Mouse (Mus musculus): ENCODE results near the gene 2010111I01Rik. TPM values are rescaled to one million over a fixed set of nuclear protein-coding genes. Genes with fewer than 3 reads are reported as not detected.

Gene 2010111I01Rik
- total and polyA plus RNA-seq, 3 experiments: 13.3 to 19.8 (median 14.4) TPM

GRCm38 (mm10) chr13:63248318-63248717 is 283.6 kb downstream of the 2010111I01Rik start:
- no peaks in the 10 kb centered on the region for H3K9me3 ChIP-seq (replicated peaks; ENCODE audit: low read length)
- H3K4me2 ChIP-seq (ENCODE audit: insufficient read depth, low read depth, poor library complexity, severe bottlenecking): peak overlapping the region; percentile 81
- peaks cover 9% of the 10 kb centered on the region for H3K79me2 ChIP-seq (replicated peaks; ENCODE audit: control insufficient read depth, extremely low read depth, insufficient read depth, poor library complexity, severe bottlenecking)
- TF ChIP-seq MAX (IDR thresholded peaks at IDR 0.05; ENCODE audit: low read length) (no peak), MYC (IDR thresholded peaks at IDR 0.05; ENCODE audit: low read depth, low read length) (0 out of 2 replicates have a peak, but pooled peaks have one; percentile 37)
- H3K36me3 ChIP-seq (replicated peaks in 1 of 2; ENCODE audit: control insufficient read depth in 1 of 2, insufficient read depth in 1 of 2, low read length in 1 of 2): peaks cover 5 to 33% of the 10 kb centered on the region in 2 experiments
- H3K4me1 ChIP-seq (ENCODE audit: control insufficient read depth in 1 of 2, insufficient read depth in 2 of 2): peaks cover 22 to 69% of the 10 kb centered on the region in 2 experiments
- dilution Hi-C loops (cut with MboI; ENCODE audit: extremely low pct_ligation_motif_present, extremely low pct_unique_long_range_greater_than_20kb, low sequenced_read_pairs) (no loop called here), in situ Hi-C loops (cut with MboI; ENCODE audit: low pct_ligation_motif_present, low pct_unique_long_range_greater_than_20kb, low sequenced_read_pairs) (no loop called here)
- peak overlapping the region; percentile 22 for H3K9ac ChIP-seq (ENCODE audit: insufficient read depth, low read depth)
- peak overlapping the region; percentile 8 for H3K27ac ChIP-seq (ENCODE audit: insufficient read depth, low read depth)
- DNase-seq (ENCODE audit: extremely low read depth): no peak
- no peaks in the 10 kb centered on the region for H3K27me3 ChIP-seq (replicated peaks)
- peak overlapping the region in 1 of 3 experiments; percentile 2 for H3K4me3 ChIP-seq (replicated peaks in 1 of 3; ENCODE audit: low read depth in 2 of 3, low read length in 2 of 3, poor library complexity in 1 of 3)

- Histone ChIP-seq H3K9ac (ENCODE audit: insufficient read depth, low read depth) (peak overlapping the region; percentile 22; the same call in 1 of the 2 replicates), H3K79me2 (replicated peaks; ENCODE audit: control insufficient read depth, extremely low read depth, insufficient read depth, poor library complexity, severe bottlenecking) (peaks cover 9% of the 10 kb centered on the region), H3K27me3 (replicated peaks) (no peaks in the 10 kb centered on the region), H3K4me3 (replicated peaks in 1 of 3; ENCODE audit: low read depth in 2 of 3, low read length in 2 of 3, poor library complexity in 1 of 3) (peak overlapping the region; percentile 22 to 48 (median 26)), H3K4me1 (ENCODE audit: control insufficient read depth in 1 of 2, insufficient read depth in 2 of 2) (peaks cover 28 to 78% of the 10 kb centered on the region in 2 experiments), H3K9me3 (replicated peaks; ENCODE audit: low read length) (no peaks in the 10 kb centered on the region), H3K4me2 (ENCODE audit: insufficient read depth, low read depth, poor library complexity, severe bottlenecking) (peak overlapping the region; percentile 81), H3K27ac (ENCODE audit: insufficient read depth, low read depth) (peak overlapping the region; percentile 87), H3K36me3 (replicated peaks in 1 of 2; ENCODE audit: control insufficient read depth in 1 of 2, insufficient read depth in 1 of 2, low read length in 1 of 2) (peaks cover 5 to 31% of the 10 kb centered on the region in 2 experiments)
- DNase-seq (ENCODE audit: extremely low read depth): peak; percentile 49
- in situ Hi-C loops (cut with MboI; ENCODE audit: low pct_ligation_motif_present, low pct_unique_long_range_greater_than_20kb, low sequenced_read_pairs): no loop called here
- dilution Hi-C loops (cut with MboI; ENCODE audit: extremely low pct_ligation_motif_present, extremely low pct_unique_long_range_greater_than_20kb, low sequenced_read_pairs): no loop called here
- TF ChIP-seq NRF1 (IDR thresholded peaks at IDR 0.05; ENCODE audit: low read depth, low read length): no peak
- peak; percentile 52; the same call in 1 of the 2 replicates for TF ChIP-seq MXI1 (IDR thresholded peaks at IDR 0.05; ENCODE audit: low read depth, low read length)
- TF ChIP-seq TBP (conservative IDR thresholded peaks at IDR 0.05; ENCODE audit: low read depth, low read length): no peak
- peak; percentile 63; the same call in 1 of the 2 replicates for TF ChIP-seq SIN3A (IDR thresholded peaks at IDR 0.05; ENCODE audit: low read length)
- peak; percentile 79 for TF ChIP-seq EP300 (IDR thresholded peaks at IDR 0.05; ENCODE audit: low read length)
- TF ChIP-seq CHD1 (IDR thresholded peaks at IDR 0.05; ENCODE audit: low read depth, low read length): no peak
- TF ChIP-seq RAD21 (IDR thresholded peaks at IDR 0.05; ENCODE audit: low read depth, low read length): no peak
- peak; percentile 67; the same call in 1 of the 2 replicates for TF ChIP-seq MYC (IDR thresholded peaks at IDR 0.05; ENCODE audit: low read depth, low read length)
- peak; percentile 74; the same call in 1 of the 2 replicates for TF ChIP-seq MEF2A (IDR thresholded peaks at IDR 0.05; ENCODE audit: borderline replicate concordance, low read depth, low read length)
- no peak for TF ChIP-seq ZC3H11A (IDR thresholded peaks at IDR 0.05; ENCODE audit: low read depth, low read length)
- no peak for TF ChIP-seq UBTF (IDR thresholded peaks at IDR 0.05; ENCODE audit: low read depth, low read length)
- no peak for TF ChIP-seq ZMIZ1 (IDR thresholded peaks at IDR 0.05; ENCODE audit: low read depth, low read length)
- no peak for TF ChIP-seq USF2 (conservative IDR thresholded peaks at IDR 0.05; ENCODE audit: low read depth, low read length)
- TF ChIP-seq ELF1 (IDR thresholded peaks at IDR 0.05; ENCODE audit: low read depth, low read length): peak; percentile 73
- no peak for TF ChIP-seq POLR2A (IDR thresholded peaks at IDR 0.05; ENCODE audit: low read depth, low read length)
- no peak for TF ChIP-seq E2F4 (IDR thresholded peaks at IDR 0.05; ENCODE audit: insufficient replicate concordance, low read depth, low read length)
- 0 out of 2 replicates have a peak, but pooled peaks have one; percentile 51 for TF ChIP-seq MAZ (IDR thresholded peaks at IDR 0.05; ENCODE audit: low read depth, low read length)
- no peak for TF ChIP-seq USF1 (IDR thresholded peaks at IDR 0.05; ENCODE audit: low read depth, low read length)
- no peak for TF ChIP-seq KAT2A (IDR thresholded peaks at IDR 0.05; ENCODE audit: insufficient replicate concordance, low read length)
- TF ChIP-seq CHD2 (IDR thresholded peaks at IDR 0.05; ENCODE audit: low read length): no peak
- TF ChIP-seq POLR2AphosphoS2 (IDR thresholded peaks at IDR 0.05; ENCODE audit: low read depth, low read length): no peak
- no peak for TF ChIP-seq ZNF384 (IDR thresholded peaks at IDR 0.05; ENCODE audit: low read depth, low read length)
- TF ChIP-seq TCF12 (IDR thresholded peaks at IDR 0.05; ENCODE audit: low read depth, low read length): peak; percentile 77
- peak; percentile 66; the same call in 1 of the 2 replicates for TF ChIP-seq JUN (IDR thresholded peaks at IDR 0.05; ENCODE audit: insufficient read depth, low read depth, low read length)
- peak; percentile 87 for TF ChIP-seq BHLHE40 (IDR thresholded peaks at IDR 0.05; ENCODE audit: low read depth, low read length)
- TF ChIP-seq NELFE (IDR thresholded peaks at IDR 0.05; ENCODE audit: low read depth, low read length): no peak
- TF ChIP-seq MAX (IDR thresholded peaks at IDR 0.05; ENCODE audit: low read length): peak; percentile 69
- peak; percentile 93 for TF ChIP-seq IRF4 (IDR thresholded peaks at IDR 0.05; ENCODE audit: low read depth, low read length)
- TF ChIP-seq HCFC1 (IDR thresholded peaks at IDR 0.05; ENCODE audit: low read depth, low read length): peak; percentile 2; the same call in 1 of the 2 replicates
- no peak for TF ChIP-seq SMC3 (IDR thresholded peaks at IDR 0.05; ENCODE audit: low read depth, low read length)
- TF ChIP-seq ETS1 (conservative IDR thresholded peaks at IDR 0.05; ENCODE audit: low read depth, low read length): peak; percentile 84
- TF ChIP-seq MAFK (IDR thresholded peaks at IDR 0.05; ENCODE audit: insufficient replicate concordance, low read length): peak; percentile 48; the same call in 1 of the 2 replicates
- TF ChIP-seq CTCF (conservative IDR thresholded peaks at IDR 0.05 in 1 of 2, IDR thresholded peaks at IDR 0.05 in 1 of 2; ENCODE audit: low read depth in 2 of 2, low read length in 2 of 2): no peak
These were observed 284.5 kb downstream of the 2010111I01Rik start for GRCm38 (mm10) chr13:63249171-63249570.

Data from CH12.LX (cell line).